8 mouse cellular contexts compared by ENCODE assay signal in the genomic region with DNA sequence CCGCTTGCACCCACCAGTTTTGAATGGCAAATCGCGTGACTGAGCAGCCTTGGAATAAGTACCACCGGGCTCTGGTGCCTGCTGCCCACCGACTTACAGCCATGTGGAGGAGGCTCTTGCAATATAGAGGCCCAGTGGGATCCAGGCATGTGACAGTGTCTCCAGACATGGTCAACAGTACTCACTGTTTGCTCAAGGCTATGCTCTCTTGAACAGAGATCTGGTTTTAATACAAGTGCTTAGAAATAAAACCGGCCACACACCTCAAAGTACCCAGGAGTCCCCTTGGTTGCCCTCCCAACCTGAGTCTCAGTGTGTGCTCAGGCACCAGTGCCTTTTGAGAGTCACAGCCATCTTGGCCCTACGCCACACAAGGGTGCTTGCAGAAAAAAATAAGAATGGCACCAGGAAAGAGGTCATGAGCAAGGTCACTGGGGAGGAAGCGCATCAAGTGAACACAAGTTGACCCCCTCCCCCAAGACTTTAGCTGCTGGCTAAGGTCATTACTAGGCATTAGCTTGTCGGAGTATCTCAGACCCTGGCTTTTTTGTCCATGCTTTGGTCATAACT. TPM values are rescaled to one million over a fixed set of nuclear protein-coding genes. Genes with fewer than 3 reads are reported as not detected.
DNase-seq lines count a peak whose midpoint lies in the region; ATAC-seq and TF ChIP-seq lines count a peak whose summit lies in the region.

A gene (minus strand): TSS at position 142 of the 570 bp plus-strand sequence.

- H3K36me3 ChIP-seq in neural tube, embryonic 11.5 days (ENCODE audit: control insufficient read depth, insufficient read depth, low read length) = no peaks in the 10 kb centered on the region
- H3K36me3 ChIP-seq in heart, embryonic 12.5 days = no peaks in the 10 kb centered on the region
- H3K36me3 ChIP-seq in midbrain, embryonic 14.5 days (ENCODE audit: control insufficient read depth, insufficient read depth, low read length) = no peaks in the 10 kb centered on the region

- WGBS in neural tube, embryonic 11.5 days = 28% methylated on average over 9 of the region's 9 CpGs
- 31% methylated on average over 9 of the region's 9 CpGs for WGBS in heart, embryonic 12.5 days
- 29% methylated on average over 9 of the region's 9 CpGs for WGBS in midbrain, embryonic 14.5 days

- H3K27me3 ChIP-seq in neural tube, embryonic 11.5 days (ENCODE audit: control insufficient read depth, insufficient read depth, low read length) = peaks cover 29% of the 10 kb centered on the region
- H3K27me3 ChIP-seq in heart, embryonic 12.5 days (replicated peaks) = peaks cover 23% of the 10 kb centered on the region
- peaks cover 36% of the 10 kb centered on the region for H3K27me3 ChIP-seq in midbrain, embryonic 14.5 days (ENCODE audit: control insufficient read depth, insufficient read depth, low read length)

- no peak within 1 kb of the TSS for H3K27ac ChIP-seq in neural tube, embryonic 11.5 days (ENCODE audit: low read depth, low read length)
- peak within 1 kb of the TSS; percentile 37; the same call in 1 of the 2 replicates for H3K27ac ChIP-seq in cortical plate, adult 2 months (ENCODE audit: insufficient read depth, low read length)
- H3K27ac ChIP-seq in heart, embryonic 12.5 days (ENCODE audit: poor library complexity, severe bottlenecking) = no peak within 1 kb of the TSS
- no peak within 1 kb of the TSS for H3K27ac ChIP-seq in midbrain, embryonic 14.5 days (replicated peaks; ENCODE audit: low read depth, low read length)

- peak within 1 kb of the TSS; percentile 95 for H3K4me2 ChIP-seq in neural tube, embryonic 11.5 days (ENCODE audit: low read depth)
- H3K4me2 ChIP-seq in heart, embryonic 12.5 days = peak within 1 kb of the TSS; percentile 95
- H3K4me2 ChIP-seq in midbrain, embryonic 14.5 days (ENCODE audit: low read length) = peak within 1 kb of the TSS; percentile 95

- no peak for TF ChIP-seq CTCF in cortical plate, adult 2 months (IDR thresholded peaks at IDR 0.05; ENCODE audit: extremely low read depth, insufficient read depth, low read length)

- H3K9ac ChIP-seq in neural tube, embryonic 11.5 days (ENCODE audit: low read length) = peak within 1 kb of the TSS; percentile 55
- H3K9ac ChIP-seq in heart, embryonic 12.5 days = peak within 1 kb of the TSS; percentile 85
- peak within 1 kb of the TSS; percentile 60 for H3K9ac ChIP-seq in midbrain, embryonic 14.5 days (replicated peaks; ENCODE audit: low read length)

- peak; percentile 37 for DNase-seq in neural tube, embryonic 11.5 days (ENCODE audit: low spot score)
- no peak for DNase-seq in neural tube, embryonic 10.5 days (ENCODE audit: extremely low spot score, low spot score)
- no peak for DNase-seq in layer of hippocampus, postnatal 25 days (ENCODE audit: extremely low spot score in 1 of 2, low spot score in 1 of 2)
- peak; percentile 34 for DNase-seq in midbrain, embryonic 14.5 days
- no peak for DNase-seq in urinary bladder, postnatal 4 days (ENCODE audit: low spot score in 2 of 2)
- no peak for DNase-seq in embryo, embryonic 11 days

- peaks cover 12% of the 10 kb centered on the region for H3K4me1 ChIP-seq in neural tube, embryonic 11.5 days (ENCODE audit: control insufficient read depth, insufficient read depth, low read length)
- H3K4me1 ChIP-seq in cortical plate, adult 2 months (ENCODE audit: control insufficient read depth, insufficient read depth, low read length) = peaks cover 1% of the 10 kb centered on the region; the same call in 1 of the 2 replicates
- peaks cover 36% of the 10 kb centered on the region for H3K4me1 ChIP-seq in heart, embryonic 12.5 days (replicated peaks)
- H3K4me1 ChIP-seq in midbrain, embryonic 14.5 days (ENCODE audit: control insufficient read depth, insufficient read depth, low read length) = peaks cover 7% of the 10 kb centered on the region; the same call in 1 of the 2 replicates

- H3K9me3 ChIP-seq in neural tube, embryonic 11.5 days (ENCODE audit: control insufficient read depth, low read length) = no peaks in the 10 kb centered on the region
- no peaks in the 10 kb centered on the region for H3K9me3 ChIP-seq in heart, embryonic 12.5 days (replicated peaks)
- no peaks in the 10 kb centered on the region for H3K9me3 ChIP-seq in midbrain, embryonic 14.5 days (ENCODE audit: control insufficient read depth, low read length)

- no peak for ATAC-seq in neural tube, embryonic 11.5 days (ENCODE audit: insufficient read depth, low FRiP score, low TSS enrichment)
- 0 out of 2 replicates have a peak, but pooled peaks have one; percentile 4 for ATAC-seq in heart, embryonic 12.5 days (ENCODE audit: insufficient number of reproducible peaks, low FRiP score)
- no peak for ATAC-seq in midbrain, embryonic 14.5 days (ENCODE audit: low FRiP score, low TSS enrichment)

- H3K4me3 ChIP-seq in neural tube, embryonic 11.5 days (ENCODE audit: low read depth, low read length) = peak within 1 kb of the TSS; percentile 75
- peak within 1 kb of the TSS; percentile 63 for H3K4me3 ChIP-seq in cortical plate, adult 2 months (ENCODE audit: insufficient read depth, low read length)
- peak within 1 kb of the TSS; percentile 71 for H3K4me3 ChIP-seq in heart, embryonic 12.5 days
- peak within 1 kb of the TSS; percentile 63 for H3K4me3 ChIP-seq in midbrain, embryonic 14.5 days (replicated peaks; ENCODE audit: low read depth, low read length)

- no peak for TF ChIP-seq POLR2A in cortical plate, adult 2 months (IDR thresholded peaks at IDR 0.05; ENCODE audit: extremely low read depth, insufficient read depth, low read length)

RNA-seq across cellular contexts. Expression of the gene that starts here (rescaled TPM):
- 8.2 and 9.8 TPM in 2 replicates for polyA plus RNA-seq in neural tube, embryonic 11.5 days (2014; fragmentation: Nextera tagmentation; extraction: Ambion mirVana)
- polyA plus RNA-seq in cortical plate, adult 2 months (2012; rRNA removed) = 46.9 and 53.6 TPM in 2 replicates
- 6.5 and 6.6 TPM in 2 replicates for polyA plus RNA-seq in heart, embryonic 12.5 days (2016; fragmentation: Nextera tagmentation; extraction: Ambion mirVana)
- 10 to 100 TPM; 58.7 to 63.4 TPM for total RNA-seq in layer of hippocampus, postnatal 25 days (2021)
- polyA plus RNA-seq in midbrain, embryonic 14.5 days (2014; fragmentation: Nextera tagmentation; extraction: Ambion mirVana) = 8.2 and 10.3 TPM in 2 replicates

Comparison
In these comparisons a context has a peak if more than half of its experiments do, and no peak if none do; other contexts are left out.
1. DNase-seq: peak in neural tube, embryonic 11.5 days (single experiment) and midbrain, embryonic 14.5 days (single experiment); none in neural tube, embryonic 10.5 days (single experiment), layer of hippocampus, postnatal 25 days (0 of 2), urinary bladder, postnatal 4 days (0 of 2) and embryo, embryonic 11 days (single experiment).
2. Peak in every context shown above with its lines, with median percentiles within 50 percentile points of each other: H3K4me2 ChIP-seq, H3K4me3 ChIP-seq and H3K9ac ChIP-seq.